Mouse (Mus musculus) embryonic facial prominence, embryonic 10.5 days (tissue): ENCODE measurements at regions not wholly inside any gene's neighbourhood (a gene's known extent, or its start where the extent isn't known, plus 50 kb on each side); places are given as distances from the start of the nearest gene placed in this dataset.

ENCODE experiments used
- DNase-seq: peaks from one replicate; pipeline ENCODE4 v3.0.0-alpha.2; 2017; ENCODE audit warnings: low spot score
- H3K27ac ChIP-seq: fragments of 300-500 bp; sonication (generic); replicated peaks from 2 replicates; pipeline ENCODE4 v1.5.1; 2016; ENCODE audit warnings: mild to moderate bottlenecking
- H3K27me3 ChIP-seq: fragments of 300-500 bp; sonication (generic); replicated peaks from 2 replicates; pipeline ENCODE4 v1.6.1; 2016; ENCODE audit warnings: low read depth, mild to moderate bottlenecking; ENCODE audit not compliant: poor library complexity, severe bottlenecking
- H3K36me3 ChIP-seq: fragments of 300-500 bp; sonication (generic); replicated peaks from 2 replicates; pipeline ENCODE4 v1.6.1; 2016; ENCODE audit warnings: mild to moderate bottlenecking, moderate library complexity
- H3K4me1 ChIP-seq: fragments of 300-500 bp; sonication (generic); 2 replicates; pipeline ENCODE4 v1.6.1; 2016
- H3K4me3 ChIP-seq: fragments of 300-500 bp; sonication (generic); 2 replicates; pipeline ENCODE4 v1.5.1; 2016; ENCODE audit warnings: mild to moderate bottlenecking, moderate library complexity
- H3K9me3 ChIP-seq: fragments of 300-500 bp; sonication (generic); 2 replicates; pipeline ENCODE4 v1.6.1; 2016; ENCODE audit warnings: mild to moderate bottlenecking
- WGBS: fragments of 180-500 bp; shearing (Covaris S2); methylation state at CpG from one replicate; pipeline ENCODE4 v1.1.7; 2016; 5-methylcytosine and 5-hydroxymethylcytosine counted together

GRCm38 (mm10) chr10:91572796-91573195 is 391.7 kb upstream of the Tmpo start:
- DNase-seq, result no peak
- H3K27ac ChIP-seq, result no peak overlapping the region
- H3K27me3 ChIP-seq, result no peaks in the 10 kb centered on the region
- peaks cover 18% of the 10 kb centered on the region for H3K4me1 ChIP-seq
- H3K36me3 ChIP-seq, result no peaks in the 10 kb centered on the region
- no peaks in the 10 kb centered on the region for H3K9me3 ChIP-seq
- no peak overlapping the region for H3K4me3 ChIP-seq
- WGBS, result 80% methylated on average over 7 of the region's 7 CpGs

- Histone ChIP-seq H3K9me3 (no peaks in the 10 kb centered on the region), H3K27ac (no peak overlapping the region), H3K27me3 (no peaks in the 10 kb centered on the region), H3K36me3 (no peaks in the 10 kb centered on the region), H3K4me1 (peaks cover 13% of the 10 kb centered on the region), H3K4me3 (no peak overlapping the region)
- DNase-seq, result no peak
- 86% methylated on average over 6 of the region's 6 CpGs for WGBS
Observed at GRCm38 (mm10) chr10:91569046-91569445, 387.9 kb upstream of the Tmpo start.

- no peak overlapping the region for H3K4me3 ChIP-seq
- no peaks in the 10 kb centered on the region for H3K9me3 ChIP-seq
- H3K4me1 ChIP-seq, result peaks cover 4% of the 10 kb centered on the region
- 56% methylated on average over 7 of the region's 7 CpGs for WGBS
- H3K27me3 ChIP-seq, result no peaks in the 10 kb centered on the region
- no peaks in the 10 kb centered on the region for H3K36me3 ChIP-seq
- no peak overlapping the region for H3K27ac ChIP-seq
- DNase-seq, result peak; percentile 11
Observed at GRCm38 (mm10) chr10:91566116-91566774, 385.1 kb upstream of the Tmpo start.

GRCm38 (mm10) chr10:91559307-91559706 is 378.2 kb upstream of the Tmpo start:
- H3K4me3 ChIP-seq, result no peak overlapping the region
- DNase-seq, result no peak
- WGBS, result 93% methylated on average over 5 of the region's 5 CpGs
- H3K9me3 ChIP-seq, result no peaks in the 10 kb centered on the region
- no peaks in the 10 kb centered on the region for H3K27me3 ChIP-seq
- H3K36me3 ChIP-seq, result no peaks in the 10 kb centered on the region
- no peaks in the 10 kb centered on the region for H3K4me1 ChIP-seq
- H3K27ac ChIP-seq, result no peak overlapping the region

- Histone ChIP-seq H3K9me3 (no peaks in the 10 kb centered on the region), H3K4me3 (no peak overlapping the region), H3K27ac (no peak overlapping the region), H3K27me3 (no peaks in the 10 kb centered on the region), H3K36me3 (no peaks in the 10 kb centered on the region), H3K4me1 (no peaks in the 10 kb centered on the region)
- 63% methylated on average over 4 of the region's 4 CpGs for WGBS
- no peak for DNase-seq
Observed at GRCm38 (mm10) chr10:91548071-91548470, 367.0 kb upstream of the Tmpo start.

GRCm38 (mm10) chr10:91546140-91546539 is 365.0 kb upstream of the Tmpo start:
- Histone ChIP-seq H3K9me3 (no peaks in the 10 kb centered on the region), H3K4me3 (no peak overlapping the region), H3K27ac (no peak overlapping the region), H3K36me3 (no peaks in the 10 kb centered on the region), H3K27me3 (no peaks in the 10 kb centered on the region), H3K4me1 (peaks cover 10% of the 10 kb centered on the region)
- peak; percentile 38 for DNase-seq
- 65% methylated on average over 9 of the region's 9 CpGs for WGBS

- DNase-seq, result no peak
- Histone ChIP-seq H3K27me3 (no peaks in the 10 kb centered on the region), H3K27ac (no peak overlapping the region), H3K4me3 (no peak overlapping the region), H3K9me3 (no peaks in the 10 kb centered on the region), H3K36me3 (no peaks in the 10 kb centered on the region), H3K4me1 (peaks cover 10% of the 10 kb centered on the region)
- 92% methylated on average over 3 of the region's 3 CpGs for WGBS
Observed at GRCm38 (mm10) chr10:91545421-91545820, 364.3 kb upstream of the Tmpo start.

- DNase-seq, result no peak
- Histone ChIP-seq H3K9me3 (no peaks in the 10 kb centered on the region), H3K27me3 (no peaks in the 10 kb centered on the region), H3K27ac (no peak overlapping the region), H3K4me3 (no peak overlapping the region), H3K36me3 (no peaks in the 10 kb centered on the region), H3K4me1 (peaks cover 10% of the 10 kb centered on the region)
- 85% methylated on average over 3 of the region's 3 CpGs for WGBS
Observed at GRCm38 (mm10) chr10:91543167-91543918, 362.2 kb upstream of the Tmpo start.

GRCm38 (mm10) chr10:91542201-91542604 is 361.1 kb upstream of the Tmpo start:
- H3K4me3 ChIP-seq, result no peak overlapping the region
- peaks cover 14% of the 10 kb centered on the region for H3K4me1 ChIP-seq
- H3K36me3 ChIP-seq, result no peaks in the 10 kb centered on the region
- no peak for DNase-seq
- H3K9me3 ChIP-seq, result no peaks in the 10 kb centered on the region
- no peak overlapping the region for H3K27ac ChIP-seq
- H3K27me3 ChIP-seq, result no peaks in the 10 kb centered on the region
- 4% methylated on average over 9 of the region's 9 CpGs for WGBS

GRCm38 (mm10) chr10:91537241-91537640 is 356.1 kb upstream of the Tmpo start:
- 55% methylated on average over 8 of the region's 8 CpGs for WGBS
- H3K27ac ChIP-seq, result no peak overlapping the region
- DNase-seq, result no peak

GRCm38 (mm10) chr10:91535392-91535791 is 354.3 kb upstream of the Tmpo start:
- peaks cover 5% of the 10 kb centered on the region; the same call in 1 of the 2 replicates for H3K4me1 ChIP-seq
- no peaks in the 10 kb centered on the region for H3K36me3 ChIP-seq
- no peaks in the 10 kb centered on the region for H3K27me3 ChIP-seq
- H3K4me3 ChIP-seq, result no peak overlapping the region
- DNase-seq, result no peak
- H3K27ac ChIP-seq, result no peak overlapping the region
- H3K9me3 ChIP-seq, result no peaks in the 10 kb centered on the region
- 78% methylated on average over 2 of the region's 2 CpGs for WGBS

More at GRCm38 (mm10) chr10:91537241-91537640, 356.1 kb upstream of the Tmpo start:
- H3K4me3 ChIP-seq, result no peak overlapping the region
- H3K36me3 ChIP-seq, result no peaks in the 10 kb centered on the region
- peaks cover 9% of the 10 kb centered on the region for H3K4me1 ChIP-seq
- H3K27me3 ChIP-seq, result no peaks in the 10 kb centered on the region
- no peaks in the 10 kb centered on the region for H3K9me3 ChIP-seq

GRCm38 (mm10) chr10:91528305-91528704 is 347.2 kb upstream of the Tmpo start:
- Histone ChIP-seq H3K27me3 (no peaks in the 10 kb centered on the region), H3K36me3 (no peaks in the 10 kb centered on the region), H3K4me1 (no peaks in the 10 kb centered on the region), H3K27ac (no peak overlapping the region), H3K9me3 (no peaks in the 10 kb centered on the region), H3K4me3 (no peak overlapping the region)
- 81% methylated on average over 2 of the region's 2 CpGs for WGBS
- no peak for DNase-seq

GRCm38 (mm10) chr10:91521168-91521567 is 340.1 kb upstream of the Tmpo start:
- no peaks in the 10 kb centered on the region for H3K9me3 ChIP-seq
- DNase-seq, result no peak
- no peaks in the 10 kb centered on the region for H3K27me3 ChIP-seq
- H3K36me3 ChIP-seq, result no peaks in the 10 kb centered on the region
- 87% methylated on average over 2 of the region's 2 CpGs for WGBS
- H3K4me3 ChIP-seq, result no peak overlapping the region
- H3K4me1 ChIP-seq, result no peaks in the 10 kb centered on the region
- no peak overlapping the region for H3K27ac ChIP-seq
